Mouse (Mus musculus) cortical plate, adult 2 months (tissue): Measurements from ENCODE around the gene Cdk11b. TPM values are rescaled to one million over a fixed set of nuclear protein-coding genes. Genes with fewer than 3 reads are reported as not detected.

ENCODE experiments used
- H3K27ac ChIP-seq: fragments of 200-500 bp; 2 replicates; pipeline ENCODE4 v1.5.1; 2012; ENCODE audit warnings: low read length, control low read depth, inconsistent platforms; ENCODE audit not compliant: insufficient read depth
- H3K4me1 ChIP-seq: fragments of 200-500 bp; 2 replicates; pipeline ENCODE4 v1.6.1; 2011; ENCODE audit warnings: low read length; ENCODE audit not compliant: control insufficient read depth, insufficient read depth
- H3K4me3 ChIP-seq: fragments of 200-500 bp; 2 replicates; pipeline ENCODE4 v1.5.1; 2011; ENCODE audit warnings: mild to moderate bottlenecking, low read length, control low read depth; ENCODE audit not compliant: insufficient read depth
- CTCF ChIP-seq: fragments of 200-500 bp; IDR thresholded peaks from 2 replicates; pipeline ENCODE4 v1.5.1; 2011; ENCODE audit warnings: mild to moderate bottlenecking, control low read depth, low read length; ENCODE audit not compliant: insufficient read depth; ENCODE audit errors: extremely low read depth
- POLR2A ChIP-seq: fragments of 200-500 bp; IDR thresholded peaks from 2 replicates; pipeline ENCODE4 v1.6.1; 2011; ENCODE audit warnings: mild to moderate bottlenecking, low read length, control low read depth; ENCODE audit not compliant: insufficient read depth; ENCODE audit errors: extremely low read depth
- polyA plus RNA-seq: library from polyadenylated mRNA; depleted of rRNA; stranded (reverse); fragments of >200 nt; gene quantifications from 2 replicates; pipeline ENCODE4 v1.2.3, GENCODE M21; 2012; rRNA removed

Cdk11b gene
- polyA plus RNA-seq, 1 experiment, result 48.2 TPM

DNA sequence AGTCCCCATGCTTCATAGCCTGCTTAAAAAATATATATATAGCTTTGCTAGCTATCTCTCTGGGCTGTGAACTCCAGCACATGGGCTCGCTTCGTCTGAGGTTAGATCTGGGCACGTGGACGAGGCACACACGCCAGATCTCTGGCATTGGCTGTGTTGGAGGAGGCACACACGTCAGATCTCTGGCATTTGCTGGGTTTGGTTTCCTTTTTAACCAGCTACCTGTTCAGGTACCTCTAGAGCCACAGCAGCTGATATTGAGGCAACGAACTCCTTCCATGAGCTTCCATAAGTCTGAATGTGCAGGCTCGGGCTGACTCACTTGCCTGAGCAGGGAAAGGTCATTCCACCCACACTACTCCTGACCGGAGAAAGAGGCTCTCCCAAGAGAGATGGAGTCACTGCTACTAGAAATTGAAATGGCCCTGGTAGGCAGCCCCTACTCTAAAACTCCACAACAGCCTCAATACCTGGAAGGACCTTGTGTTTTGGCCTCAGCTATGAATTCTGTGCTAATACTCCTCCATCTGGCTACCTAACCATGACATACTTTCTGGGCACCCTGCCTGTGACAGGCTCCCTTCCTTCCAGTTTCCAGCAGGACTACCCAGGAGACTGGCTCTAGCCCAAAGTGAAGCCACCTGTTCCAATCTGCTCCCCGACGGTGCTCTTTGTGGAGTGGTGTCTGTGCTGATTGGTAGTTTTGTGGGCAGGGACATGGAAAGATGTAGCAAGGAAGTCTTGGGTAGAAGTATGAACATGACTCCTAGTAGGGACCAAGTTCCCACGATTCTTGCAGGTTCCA is 66.1 kb downstream of the Cdk11b start:
- Histone ChIP-seq H3K27ac (no peak overlapping the region), H3K4me3 (no peak overlapping the region), H3K4me1 (peaks cover 4% of the 10 kb centered on the region; the same call in 1 of the 2 replicates)
- no peak for TF ChIP-seq CTCF
- no peak for TF ChIP-seq POLR2A

DNA sequence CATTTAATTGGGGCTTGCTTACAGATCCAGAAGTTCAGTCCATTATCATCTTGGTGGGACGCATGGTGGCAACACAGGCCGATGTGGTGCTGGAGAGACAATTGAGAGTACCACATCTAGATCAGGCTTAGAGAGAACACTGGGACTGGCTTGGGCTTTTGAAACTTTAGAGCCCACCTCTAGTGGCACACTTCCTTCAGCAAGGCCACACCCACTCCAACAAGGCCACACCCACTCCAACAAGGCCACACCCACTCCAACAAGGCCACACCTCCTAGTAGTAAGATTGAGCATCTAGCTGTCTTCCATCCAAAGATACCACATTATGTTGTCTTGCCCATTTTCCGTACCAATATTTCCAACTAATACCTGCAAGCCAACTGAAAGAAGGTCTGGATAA is 67.8 kb downstream of the Cdk11b start:
- H3K27ac ChIP-seq, result no peak overlapping the region

DNA sequence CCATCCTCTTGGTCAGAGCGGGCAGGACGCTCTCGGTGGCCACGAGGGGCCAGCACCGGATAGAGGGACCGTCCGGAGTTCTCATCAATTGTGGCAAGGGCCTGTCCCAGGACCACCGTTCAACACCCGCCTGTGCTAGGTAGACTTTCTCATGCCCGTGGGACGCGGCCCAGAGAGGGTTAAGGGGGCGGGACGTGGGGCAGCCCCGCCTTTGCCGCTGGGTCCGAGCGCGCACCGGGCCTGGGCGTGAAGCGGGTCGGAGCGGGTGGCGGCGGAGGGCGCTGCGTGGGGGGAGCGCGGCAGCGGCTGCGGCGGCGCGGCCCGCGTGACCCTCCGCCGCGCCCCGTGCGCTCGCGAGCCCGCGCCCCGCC is 69.4 kb downstream of the Cdk11b start, which contains the start of gene Fndc10:
Fndc10 (plus strand) TSS at position 232 of the 371 bp plus-strand sequence.
- TF ChIP-seq POLR2A, result no peak
- no peak for TF ChIP-seq CTCF
- Histone ChIP-seq H3K27ac (peak within 1 kb of the TSS; percentile 98), H3K4me1 (peaks cover 4% of the 10 kb centered on the region; the same call in 1 of the 2 replicates), H3K4me3 (peak within 1 kb of the TSS; percentile 87)

More for the DNA sequence above, 67.8 kb downstream of the Cdk11b start:
- TF ChIP-seq CTCF (no peak), POLR2A (no peak)
- Histone ChIP-seq H3K4me1 (peaks cover 4% of the 10 kb centered on the region; the same call in 1 of the 2 replicates), H3K4me3 (no peak overlapping the region)

DNA sequence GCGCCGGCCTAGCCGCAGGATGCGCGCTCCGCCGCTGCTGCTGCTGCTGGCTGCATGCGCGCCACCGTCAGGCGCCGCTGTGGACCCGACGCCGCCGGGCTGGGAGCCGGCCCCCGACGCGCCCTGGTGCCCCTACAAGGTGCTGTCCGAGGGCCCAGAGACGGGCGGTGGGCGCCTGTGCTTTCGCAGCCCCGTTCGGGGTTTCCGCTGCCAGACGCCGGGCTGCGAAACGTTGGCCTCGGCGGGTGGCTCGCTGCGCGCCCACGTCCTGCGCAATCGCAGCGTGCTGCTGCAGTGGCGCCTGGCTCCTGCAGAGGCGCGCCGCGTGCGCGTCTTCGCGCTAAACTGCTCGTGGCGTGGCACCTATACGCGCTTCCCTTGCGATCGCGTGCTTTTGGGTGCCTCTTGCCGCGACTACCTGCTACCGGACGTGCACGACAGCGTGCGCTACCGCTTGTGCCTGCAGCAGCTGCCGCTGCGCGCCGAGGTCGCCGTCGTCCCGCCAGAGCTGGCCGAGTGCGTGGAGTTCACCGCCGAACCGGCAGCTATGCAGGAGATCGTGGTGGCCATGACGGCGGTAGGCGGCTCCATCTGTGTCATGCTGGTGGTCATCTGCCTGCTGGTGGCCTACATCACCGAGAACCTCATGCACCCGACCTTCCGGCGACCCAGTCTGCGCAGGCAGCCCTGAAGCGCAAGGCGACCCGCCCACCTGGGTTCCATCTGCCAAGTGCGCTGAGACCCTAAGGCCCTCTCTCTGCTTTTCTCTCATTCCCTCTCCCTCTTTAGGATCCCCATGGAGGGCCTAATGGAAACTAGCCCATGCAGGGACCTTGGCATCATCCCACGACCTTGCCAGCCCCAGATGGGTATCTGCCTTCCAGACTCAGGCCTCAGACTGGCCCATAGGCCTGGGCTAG is 70.1 kb downstream of the Cdk11b start:
- H3K27ac ChIP-seq, result peak overlapping the region; percentile 98
- TF ChIP-seq CTCF (peak; percentile 18; the same call in 1 of the 2 replicates), POLR2A (peak; percentile 71)
- peaks cover 4% of the 10 kb centered on the region; the same call in 1 of the 2 replicates for H3K4me1 ChIP-seq
- peak overlapping the region; percentile 87 for H3K4me3 ChIP-seq

DNA sequence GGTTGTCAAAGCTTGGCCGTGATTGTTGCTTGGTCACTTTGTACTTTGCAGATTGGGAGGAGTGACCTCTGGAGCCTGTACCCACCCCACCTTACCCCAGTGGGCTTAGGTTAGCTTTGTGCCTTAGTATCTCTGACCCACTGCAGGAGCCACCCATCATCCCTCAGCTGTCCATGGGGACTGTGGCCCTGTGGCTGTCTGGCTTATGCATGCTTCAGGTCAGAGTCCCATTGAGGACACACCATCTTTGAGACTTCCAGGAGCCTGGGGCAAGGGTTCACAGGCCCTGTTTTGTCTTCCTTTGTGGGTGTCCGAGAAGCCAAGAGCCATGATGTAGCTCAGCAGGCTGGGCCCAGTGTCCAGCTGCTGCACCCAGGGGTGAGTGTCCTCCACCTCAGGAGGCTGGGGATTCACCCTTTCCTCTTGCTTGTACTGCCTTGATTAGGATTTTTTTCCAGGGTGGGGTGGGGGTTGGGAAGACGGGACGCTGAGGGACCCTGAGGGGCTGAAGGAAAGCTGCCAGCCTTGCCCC is 70.9 kb downstream of the Cdk11b start:
- TF ChIP-seq POLR2A (no peak), CTCF (no peak)
- peak overlapping the region; percentile 87 for H3K4me3 ChIP-seq
- H3K27ac ChIP-seq, result peak overlapping the region; percentile 93; the same call in 1 of the 2 replicates
- H3K4me1 ChIP-seq, result peaks cover 4% of the 10 kb centered on the region; the same call in 1 of the 2 replicates

DNA sequence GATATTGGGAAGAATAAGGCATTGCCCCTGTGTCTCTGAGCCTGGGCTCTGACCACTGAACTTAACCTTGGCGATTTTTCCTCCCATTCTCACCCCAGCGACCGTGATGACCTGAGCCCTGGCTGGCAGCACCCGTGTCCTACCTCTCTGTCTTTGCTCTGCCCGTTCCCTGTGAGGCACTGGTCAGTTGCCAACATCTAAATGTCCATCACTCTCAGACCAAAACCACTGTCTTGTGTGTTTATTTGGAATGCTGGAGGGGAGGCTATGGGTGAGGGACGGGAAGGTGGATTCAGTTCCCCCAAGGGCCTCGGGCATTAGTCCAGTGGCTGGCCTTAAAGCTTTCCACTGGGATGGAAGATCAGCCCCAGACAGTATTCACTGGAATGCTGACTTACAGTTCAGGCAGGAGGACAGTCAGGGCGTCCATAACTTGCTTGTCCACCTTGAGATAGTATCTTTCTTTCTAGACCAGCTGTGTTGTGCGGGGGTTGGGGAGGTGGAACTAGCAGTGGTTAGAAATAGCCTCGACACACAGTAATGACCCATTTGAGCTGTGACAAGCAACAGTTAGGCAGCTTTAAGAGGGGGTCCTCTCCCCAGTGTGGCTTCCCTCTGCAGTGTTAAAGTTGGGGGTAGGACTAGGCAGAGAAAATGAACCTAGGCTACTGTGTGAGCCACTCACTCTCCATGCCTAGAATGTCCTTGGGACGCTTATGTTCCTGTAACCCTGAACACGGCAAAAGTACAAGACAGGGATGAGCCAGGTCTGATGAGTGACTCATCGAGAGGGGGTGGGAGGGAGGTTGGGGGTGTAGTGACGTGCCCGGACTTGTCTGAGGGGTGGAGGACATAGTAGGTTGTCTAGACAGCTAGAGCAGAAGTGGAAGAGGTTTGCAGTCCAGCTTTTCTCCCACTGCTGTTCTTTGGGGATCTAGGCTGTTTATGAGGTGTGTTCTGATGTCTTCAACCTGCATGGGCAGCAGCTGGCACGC is 71.9 kb downstream of the Cdk11b start:
- peak overlapping the region; percentile 87 for H3K4me3 ChIP-seq
- no peak for TF ChIP-seq POLR2A
- no peak for TF ChIP-seq CTCF
- no peak overlapping the region for H3K27ac ChIP-seq
- H3K4me1 ChIP-seq, result peaks cover 4% of the 10 kb centered on the region; the same call in 1 of the 2 replicates

Other genes starting within 250 kb of the Cdk11b start
- 129 and 141 TPM in 2 replicates for gene Gabrd, start 226.7 kb upstream of the Cdk11b start, polyA plus RNA-seq
- gene Cfap74, start 215.7 kb upstream of the Cdk11b start, polyA plus RNA-seq, result 20.4 and 21.9 TPM in 2 replicates
- gene Tmem52, start 155.7 kb upstream of the Cdk11b start, polyA plus RNA-seq, result 2.1 and 2.7 TPM in 2 replicates
- gene Gnb1, start 133.5 kb upstream of the Cdk11b start, polyA plus RNA-seq, result 725 and 733 TPM in 2 replicates
- 66.9 and 70.1 TPM in 2 replicates for gene Nadk, start 62.5 kb upstream of the Cdk11b start, polyA plus RNA-seq
- gene Slc35e2, start 23.4 kb upstream of the Cdk11b start, polyA plus RNA-seq, result 16.8 and 18.1 TPM in 2 replicates
- gene Gm10563, start 20.6 kb downstream of the Cdk11b start, polyA plus RNA-seq, result not detected in 2 replicates
- gene Mmp23, start 28.5 kb downstream of the Cdk11b start, polyA plus RNA-seq, result 5.9 and 6.0 TPM in 2 replicates
- 153 and 169 TPM in 2 replicates for gene Mib2, start 44.3 kb downstream of the Cdk11b start, polyA plus RNA-seq
- 42.8 and 45.8 TPM in 2 replicates for gene Fndc10, start 69.5 kb downstream of the Cdk11b start, polyA plus RNA-seq
- gene Ssu72, start 79.9 kb downstream of the Cdk11b start, polyA plus RNA-seq, result 131 and 138 TPM in 2 replicates
- 68.5 and 70.6 TPM in 2 replicates for gene Tmem240, start 109.9 kb downstream of the Cdk11b start, polyA plus RNA-seq
- 84.4 and 93.0 TPM in 2 replicates for gene Atad3a, start 136.2 kb downstream of the Cdk11b start, polyA plus RNA-seq
- 29.8 and 32.1 TPM in 2 replicates for gene Vwa1, start 149.8 kb downstream of the Cdk11b start, polyA plus RNA-seq
- 39.2 and 50.5 TPM in 2 replicates for gene Tmem88b, start 161.0 kb downstream of the Cdk11b start, polyA plus RNA-seq
- gene Ankrd65, start 165.6 kb downstream of the Cdk11b start, polyA plus RNA-seq, result not detected in 2 replicates
- gene Mrpl20, start 178.0 kb downstream of the Cdk11b start, polyA plus RNA-seq, result 105 and 110 TPM in 2 replicates
- gene Ccnl2, start 187.6 kb downstream of the Cdk11b start, polyA plus RNA-seq, result 112 and 121 TPM in 2 replicates
- gene Aurkaip1, start 206.4 kb downstream of the Cdk11b start, polyA plus RNA-seq, result 128 and 131 TPM in 2 replicates
- 14.9 and 15.7 TPM in 2 replicates for gene Mxra8, start 214.8 kb downstream of the Cdk11b start, polyA plus RNA-seq
- 133 and 145 TPM in 2 replicates for gene Dvl1, start 222.5 kb downstream of the Cdk11b start, polyA plus RNA-seq
- 0.17 and 0.23 TPM in 2 replicates for gene Tas1r3, start 238.5 kb downstream of the Cdk11b start, polyA plus RNA-seq
- 19.7 and 21.9 TPM in 2 replicates for gene Cptp, start 244.6 kb downstream of the Cdk11b start, polyA plus RNA-seq
- 39.4 and 42.5 TPM in 2 replicates for gene Ints11, start 244.7 kb downstream of the Cdk11b start, polyA plus RNA-seq